Mouse (Mus musculus) B cell, adult 2 months (primary cell): ENCODE data around the gene Vmn1r203.
"Not testable (repeated sequence)": the region's sequence is repeated elsewhere in the genome, so short reads cannot be mapped to it uniquely, and the experiment has no call there.

Experiments used
- DNase-seq, 2 experiments: peaks; one replicate each; pipeline ENCODE4 v3.0.0; 2022

Gene Vmn1r203

GRCm38 (mm10) chr13:22517814-22518213 lies at the start of gene Vmn1r203:
Vmn1r203 (plus strand) TSS chr13:22518114.
- DNase-seq = no peak

DNA sequence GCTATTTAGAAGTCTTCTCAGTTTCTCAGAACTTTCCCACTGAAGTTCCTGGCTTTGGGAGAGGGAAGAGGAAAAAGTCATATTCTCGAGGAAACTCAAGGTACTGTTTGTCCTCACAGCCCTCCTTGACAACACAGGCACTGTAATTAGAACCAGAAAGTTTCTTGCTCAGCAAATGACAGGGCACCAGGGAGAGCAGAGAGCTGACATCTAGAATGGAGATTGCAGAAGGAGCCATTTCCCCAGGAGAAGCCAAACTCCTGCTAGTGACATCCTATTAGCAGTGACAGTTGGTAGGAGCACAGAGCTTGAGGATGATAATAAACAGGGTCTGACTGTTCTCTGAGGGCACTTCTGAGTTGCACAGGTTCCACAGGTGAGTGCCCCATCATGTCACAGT lies 46.3 kb upstream of the Vmn1r203 start, which contains the start of gene Vmn1r201:
Vmn1r201 (plus strand) TSS at position 301 of the 400 bp plus-strand sequence.
- no peak for DNase-seq

- DNase-seq = no peak
Measured at GRCm38 (mm10) chr13:22502431-22502830, 15.5 kb upstream of the Vmn1r203 start.

- DNase-seq = no peak
Measured at GRCm38 (mm10) chr13:22505281-22505680, 12.6 kb upstream of the Vmn1r203 start, which contains the start of gene Vmn1r202. Vmn1r202 (minus strand) TSS chr13:22505381.

GRCm38 (mm10) chr13:22552898-22553297 lies 35.0 kb downstream of the Vmn1r203 start, which contains the start of gene Vmn1r204:
Vmn1r204 (plus strand) TSS chr13:22553198.
- not testable (repeated sequence) for DNase-seq

DNA sequence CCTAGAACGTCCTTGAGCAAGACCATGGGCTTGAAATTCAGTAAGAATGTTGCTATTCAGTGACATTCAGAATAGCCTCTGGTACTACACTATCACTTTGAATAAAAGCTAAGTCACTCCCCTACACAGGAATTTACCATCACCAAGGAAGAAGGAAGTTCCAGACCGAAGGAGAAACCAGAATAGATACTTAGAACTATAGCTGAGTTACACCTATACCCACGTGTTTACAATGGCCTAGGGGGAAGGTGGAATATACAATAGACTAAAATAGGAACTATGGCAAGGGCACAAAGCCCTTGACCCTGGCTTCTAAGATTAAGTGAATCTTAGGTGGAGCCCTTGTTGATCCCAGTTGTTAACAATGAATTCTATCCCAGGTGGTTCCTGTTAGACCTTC lies 57.0 kb downstream of the Vmn1r203 start:
- DNase-seq = not testable (repeated sequence)
